Mouse (Mus musculus) embryonic facial prominence, embryonic 14.5 days (tissue): ENCODE data around the gene Slc15a4. TPM values are rescaled to one million over a fixed set of nuclear protein-coding genes. Genes with fewer than 3 reads are reported as not detected.

Experiments
- ATAC-seq: fragments of 200-750 bp; cut with Nextera tagmentation; 2 replicates; pipeline ENCODE4 v1.8.0; 2017; ENCODE audit warnings: low read depth, moderate number of reproducible peaks, moderate TSS enrichment
- DNase-seq: peaks from one replicate; pipeline ENCODE4 v3.0.0-alpha.2; 2015; ENCODE audit warnings: low spot score
- H3K27ac ChIP-seq: fragments of 300-500 bp; sonication (generic); replicated peaks from 2 replicates; pipeline ENCODE4 v1.5.1; 2014; ENCODE audit warnings: low read depth, mild to moderate bottlenecking, low read length, moderate library complexity
- H3K27me3 ChIP-seq: fragments of 300-500 bp; sonication (generic); replicated peaks from 2 replicates; pipeline ENCODE4 v1.6.1; 2014; ENCODE audit warnings: low read length; ENCODE audit not compliant: control insufficient read depth, insufficient read depth
- H3K36me3 ChIP-seq: fragments of 300-500 bp; sonication (generic); 2 replicates; pipeline ENCODE4 v1.6.1; 2014; ENCODE audit warnings: low read length, mixed read lengths; ENCODE audit not compliant: control insufficient read depth, insufficient read depth
- H3K4me1 ChIP-seq: fragments of 300-500 bp; sonication (generic); 2 replicates; pipeline ENCODE4 v1.6.1; 2014; ENCODE audit warnings: antibody characterized with exemption, low read length; ENCODE audit not compliant: control insufficient read depth, insufficient read depth
- H3K4me2 ChIP-seq: fragments of 300-500 bp; sonication (generic); 2 replicates; pipeline ENCODE4 v1.6.1; 2014; ENCODE audit warnings: low read depth, mild to moderate bottlenecking, low read length, moderate library complexity, mixed read lengths
- H3K4me3 ChIP-seq: fragments of 300-500 bp; sonication (generic); 2 replicates; pipeline ENCODE4 v1.5.1; 2014; ENCODE audit warnings: low read depth, mild to moderate bottlenecking, low read length
- H3K9ac ChIP-seq: fragments of 300-500 bp; sonication (generic); 2 replicates; pipeline ENCODE4 v1.6.1; 2014; ENCODE audit warnings: low read depth, mild to moderate bottlenecking, low read length, moderate library complexity, mixed read lengths
- H3K9me3 ChIP-seq: fragments of 300-500 bp; sonication (generic); 2 replicates; pipeline ENCODE4 v1.6.1; 2016; ENCODE audit warnings: low read length; ENCODE audit not compliant: control insufficient read depth
- WGBS: fragments of 180-500 bp; shearing (Covaris S2); extraction: QIAGEN DNeasy Blood & Tissue Kit; methylation state at CpG from one replicate; pipeline ENCODE4 v1.1.7; 2014; 5-methylcytosine and 5-hydroxymethylcytosine counted together
- polyA plus RNA-seq: library from polyadenylated mRNA; unstranded; fragments of >200 nt; fragmentation: Nextera tagmentation; extraction: Ambion mirVana; gene quantifications from 2 replicates; pipeline ENCODE4 v1.2.1, GENCODE M21; 2014

Slc15a4 gene
- polyA plus RNA-seq, 1 experiment from 2014 or later = 18.5 TPM

- no peaks in the 10 kb centered on the region for H3K9me3 ChIP-seq
- H3K36me3 ChIP-seq = no peaks in the 10 kb centered on the region
- WGBS = 90% methylated on average over 5 of the region's 5 CpGs
- no peak for ATAC-seq
- no peak overlapping the region for H3K9ac ChIP-seq
- H3K27ac ChIP-seq = no peak overlapping the region
- H3K4me2 ChIP-seq = no peak overlapping the region
- no peak for DNase-seq
- H3K4me1 ChIP-seq = no peaks in the 10 kb centered on the region
- H3K4me3 ChIP-seq = no peak overlapping the region
- no peaks in the 10 kb centered on the region for H3K27me3 ChIP-seq
Observed at GRCm38 (mm10) chr5:127546585-127546991, 86.1 kb downstream of the Slc15a4 start.

Other genes with a start within 250 kb of the Slc15a4 start
- 0.25 and 0.66 TPM in 2 replicates for gene Glt1d1, start 635 bp downstream of the Slc15a4 start, polyA plus RNA-seq